Mouse (Mus musculus) liver, embryonic 11.5 days (tissue): ENCODE results near the gene Myo18a. TPM values are rescaled to one million over a fixed set of nuclear protein-coding genes. Genes with fewer than 3 reads are reported as not detected.

Source experiments
- ATAC-seq: fragments of 200-750 bp; cut with Nextera tagmentation; replicated peaks from 2 replicates; pipeline ENCODE4 v1.8.0; 2017; ENCODE audit warnings: moderate number of reproducible peaks, mild to moderate bottlenecking, moderate TSS enrichment, moderate library complexity; ENCODE audit not compliant: low FRiP score
- DNase-seq: peaks from one replicate; pipeline ENCODE4 v3.0.0-alpha.2; 2017; ENCODE audit warnings: low spot score
- H3K27ac ChIP-seq: fragments of 300-500 bp; sonication (generic); 2 replicates; pipeline ENCODE4 v1.5.1; 2014; ENCODE audit warnings: mild to moderate bottlenecking, low read depth, low read length, control low read depth
- H3K27me3 ChIP-seq: fragments of 300-500 bp; sonication (generic); replicated peaks from 2 replicates; pipeline ENCODE4 v1.6.1; 2014; ENCODE audit warnings: low read length, mixed read lengths; ENCODE audit not compliant: control insufficient read depth, insufficient read depth
- H3K36me3 ChIP-seq: fragments of 300-500 bp; sonication (generic); 2 replicates; pipeline ENCODE4 v1.6.1; 2014; ENCODE audit warnings: mild to moderate bottlenecking, low read length, moderate library complexity, mixed read lengths; ENCODE audit not compliant: control insufficient read depth, insufficient read depth
- H3K4me1 ChIP-seq: fragments of 300-500 bp; sonication (generic); replicated peaks from 2 replicates; pipeline ENCODE4 v1.6.1; 2014; ENCODE audit warnings: low read length, mixed read lengths; ENCODE audit not compliant: control insufficient read depth, insufficient read depth
- H3K4me2 ChIP-seq: fragments of 300-500 bp; sonication (generic); 2 replicates; pipeline ENCODE4 v1.6.1; 2014; ENCODE audit warnings: mild to moderate bottlenecking, control low read depth, moderate library complexity
- H3K4me3 ChIP-seq: fragments of 300-500 bp; sonication (generic); 2 replicates; pipeline ENCODE4 v1.5.1; 2014; ENCODE audit warnings: low read depth, low read length, control low read depth
- H3K9ac ChIP-seq: fragments of 300-500 bp; sonication (generic); 2 replicates; pipeline ENCODE4 v1.6.1; 2014; ENCODE audit warnings: low read depth, low read length, control low read depth
- H3K9me3 ChIP-seq: fragments of 300-500 bp; sonication (generic); 2 replicates; pipeline ENCODE4 v1.6.1; 2016; ENCODE audit warnings: low read length, inconsistent platforms, mixed read lengths; ENCODE audit not compliant: control insufficient read depth
- WGBS: fragments of 180-500 bp; shearing (Covaris S2); extraction: QIAGEN DNeasy Blood & Tissue Kit; methylation state at CpG from one replicate; pipeline ENCODE4 v1.1.7; 2014; 5-methylcytosine and 5-hydroxymethylcytosine counted together
- polyA plus RNA-seq: library from polyadenylated mRNA; unstranded; fragments of >200 nt; fragmentation: Nextera tagmentation; extraction: Ambion mirVana; gene quantifications from 2 replicates; pipeline ENCODE4 v1.2.1, GENCODE M21; 2014

Gene Myo18a
- polyA plus RNA-seq, 1 experiment from 2014 or later, result 37.1 TPM

DNA sequence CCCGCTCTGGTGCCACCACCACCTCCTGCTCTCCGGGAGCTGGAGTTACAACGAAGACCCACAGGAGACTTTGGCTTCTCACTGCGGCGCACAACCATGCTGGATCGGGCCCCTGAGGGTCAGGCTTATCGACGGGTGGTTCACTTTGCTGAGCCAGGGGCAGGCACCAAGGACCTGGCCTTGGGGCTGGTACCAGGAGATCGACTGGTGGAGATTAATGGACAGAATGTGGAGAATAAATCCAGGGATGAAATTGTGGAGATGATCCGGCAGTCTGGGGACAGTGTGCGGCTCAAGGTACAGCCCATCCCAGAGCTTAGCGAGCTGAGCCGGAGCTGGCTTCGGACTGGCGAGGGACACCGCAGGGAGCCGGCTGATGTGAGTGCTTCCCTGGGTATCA lies 14.9 kb downstream of the Myo18a start:
- H3K36me3 ChIP-seq, result peaks cover 17% of the 10 kb centered on the region

DNA sequence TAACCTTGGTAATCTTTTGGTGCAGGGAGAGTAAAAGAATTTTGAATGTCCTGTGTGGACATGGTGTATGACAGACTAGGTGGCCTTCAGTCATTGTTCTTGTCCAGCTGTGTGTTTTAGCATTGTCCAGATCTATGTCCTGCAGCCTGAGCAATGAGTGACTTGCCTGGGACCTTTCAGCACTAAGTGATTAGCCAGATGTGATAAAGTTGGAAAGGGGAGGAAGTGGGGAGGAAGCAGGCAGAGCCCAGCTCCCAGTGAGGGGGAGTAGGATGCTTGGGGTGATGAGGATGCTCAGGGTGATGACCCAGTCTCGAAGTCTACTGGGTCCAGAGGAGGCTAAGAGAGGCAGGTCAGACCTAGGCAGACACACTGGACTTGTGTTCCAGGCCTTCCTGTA lies 16.2 kb downstream of the Myo18a start:
- 81% methylated on average over 1 of the region's 1 CpGs for WGBS
- H3K27ac ChIP-seq, result no peak overlapping the region; the same call in 1 of the 2 replicates
- peaks cover 21% of the 10 kb centered on the region for H3K36me3 ChIP-seq
- DNase-seq (peak; percentile 28), ATAC-seq (no peak)
- H3K9me3 ChIP-seq, result no peaks in the 10 kb centered on the region
- H3K4me1 ChIP-seq, result peaks cover 51% of the 10 kb centered on the region
- H3K4me3 ChIP-seq, result no peak overlapping the region
- no peaks in the 10 kb centered on the region for H3K27me3 ChIP-seq
- H3K9ac ChIP-seq, result no peak overlapping the region
- no peak overlapping the region for H3K4me2 ChIP-seq

More for the DNA sequence above, 14.9 kb downstream of the Myo18a start:
- H3K27ac ChIP-seq, result no peak overlapping the region
- no peak overlapping the region for H3K4me2 ChIP-seq
- no peak overlapping the region for H3K4me3 ChIP-seq
- H3K4me1 ChIP-seq, result peaks cover 49% of the 10 kb centered on the region
- H3K9me3 ChIP-seq, result no peaks in the 10 kb centered on the region
- whole genome bisulfite sequencing, result 89% methylated on average over 17 of the region's 17 CpGs
- H3K27me3 ChIP-seq, result no peaks in the 10 kb centered on the region
- no peak overlapping the region for H3K9ac ChIP-seq
- ATAC-seq (no peak), DNase-seq (no peak)

DNA sequence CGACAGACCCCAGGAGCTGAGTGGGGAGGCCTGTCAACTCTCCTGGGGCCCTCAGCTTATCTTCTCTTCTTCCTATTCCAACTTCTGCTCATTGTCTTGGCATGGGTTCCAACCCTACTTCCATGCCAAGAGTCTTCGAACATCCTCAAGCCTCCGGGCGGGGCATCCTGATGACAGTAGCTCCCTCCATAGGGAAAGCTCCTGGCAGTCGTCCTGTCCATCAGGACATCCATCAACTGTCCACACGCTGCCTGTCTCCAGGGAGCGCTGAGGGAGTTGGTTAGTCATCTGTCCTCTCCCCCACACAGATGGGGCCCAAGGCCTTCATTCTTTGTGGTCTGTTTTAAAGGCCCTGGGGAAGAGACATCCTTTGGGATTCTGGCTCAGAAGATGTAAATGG lies 18.0 kb downstream of the Myo18a start:
- H3K36me3 ChIP-seq, result peaks cover 21% of the 10 kb centered on the region
- no peaks in the 10 kb centered on the region for H3K27me3 ChIP-seq
- no peak overlapping the region for H3K9ac ChIP-seq
- H3K9me3 ChIP-seq, result no peaks in the 10 kb centered on the region
- no peak for ATAC-seq
- H3K4me3 ChIP-seq, result no peak overlapping the region
- 74% methylated on average over 7 of the region's 7 CpGs for WGBS
- DNase-seq, result no peak
- no peak overlapping the region for H3K4me2 ChIP-seq
- peaks cover 62% of the 10 kb centered on the region for H3K4me1 ChIP-seq
- H3K27ac ChIP-seq, result 0 out of 2 replicates have a peak overlapping the region, but pooled peaks have one; percentile 4

DNA sequence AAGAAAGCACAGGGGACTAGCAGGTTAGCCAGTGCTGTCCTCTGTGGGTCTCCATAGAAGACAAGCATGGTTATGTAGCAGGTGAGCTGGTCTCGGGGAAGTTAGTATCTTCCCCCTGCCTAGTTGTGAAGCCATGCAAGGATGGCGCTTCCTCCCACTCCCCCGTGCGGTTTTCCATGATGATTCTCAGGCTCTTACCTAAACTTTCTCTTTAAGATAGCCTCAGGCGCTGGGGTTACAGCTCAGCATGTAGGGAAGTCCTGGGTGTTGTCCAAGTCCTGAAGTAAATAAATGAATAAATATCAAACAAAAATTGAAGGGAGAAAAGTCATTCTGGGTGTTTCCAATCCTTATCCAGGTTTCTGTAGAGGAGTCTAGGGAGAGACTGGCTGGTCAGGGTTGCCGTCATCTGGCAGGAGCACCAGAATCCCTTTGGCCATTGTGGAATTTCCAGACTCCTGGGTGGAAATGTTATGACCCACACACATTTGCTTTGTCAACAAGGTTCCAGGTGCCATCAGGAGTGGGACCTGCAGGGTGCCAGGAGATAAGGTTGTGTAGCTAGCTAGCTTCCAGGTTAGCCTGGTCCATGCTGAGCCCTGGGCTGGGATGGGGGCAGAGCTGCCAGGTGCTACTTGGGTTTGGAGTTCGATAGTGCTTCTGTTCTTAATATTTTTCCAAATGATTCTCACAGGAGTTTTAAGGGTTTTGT lies 19.2 kb downstream of the Myo18a start:
- Histone ChIP-seq H3K4me1 (peaks cover 70% of the 10 kb centered on the region), H3K36me3 (peaks cover 17% of the 10 kb centered on the region), H3K27me3 (no peaks in the 10 kb centered on the region), H3K4me2 (no peak overlapping the region), H3K27ac (peak overlapping the region; percentile 4), H3K9ac (no peak overlapping the region), H3K4me3 (no peak overlapping the region), H3K9me3 (no peaks in the 10 kb centered on the region)
- ATAC-seq (no peak), DNase-seq (no peak)
- WGBS, result 84% methylated on average over 7 of the region's 7 CpGs

DNA sequence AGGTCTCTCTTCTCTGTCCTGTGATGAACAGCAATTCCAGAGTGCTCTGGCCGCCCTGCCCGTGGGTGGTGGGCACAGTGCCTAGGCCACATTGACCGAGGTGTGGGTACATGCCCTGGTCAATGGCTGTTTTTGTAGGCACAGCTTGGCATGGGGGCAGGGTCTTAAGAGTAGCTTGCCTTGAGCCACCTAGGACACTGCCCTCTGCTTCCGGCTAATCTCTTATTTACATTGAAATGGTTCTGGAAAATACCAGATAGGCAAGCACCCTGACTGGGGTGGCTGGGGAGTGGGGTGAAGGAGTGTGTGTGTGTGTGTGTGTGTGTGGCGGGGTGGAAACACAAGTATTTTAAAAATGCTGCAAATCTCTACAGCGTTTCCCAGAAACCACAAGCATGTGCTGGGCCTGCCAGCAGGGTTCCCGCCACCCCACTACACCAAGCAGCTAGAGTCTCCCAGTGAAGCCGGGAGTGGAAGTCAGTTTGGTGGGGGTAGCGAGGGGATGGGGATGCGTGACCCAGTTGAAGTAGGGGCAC lies 20.2 kb downstream of the Myo18a start:
- no peak for ATAC-seq
- H3K27me3 ChIP-seq, result no peaks in the 10 kb centered on the region
- H3K27ac ChIP-seq, result peak overlapping the region; percentile 98
- no peaks in the 10 kb centered on the region for H3K9me3 ChIP-seq
- peak overlapping the region; percentile 58 for H3K9ac ChIP-seq
- peak overlapping the region; percentile 70 for H3K4me2 ChIP-seq
- 55% methylated on average over 10 of the region's 10 CpGs for WGBS
- peaks cover 10% of the 10 kb centered on the region for H3K36me3 ChIP-seq
- H3K4me3 ChIP-seq, result peak overlapping the region; percentile 31
- no peak for DNase-seq
- H3K4me1 ChIP-seq, result peaks cover 78% of the 10 kb centered on the region

DNA sequence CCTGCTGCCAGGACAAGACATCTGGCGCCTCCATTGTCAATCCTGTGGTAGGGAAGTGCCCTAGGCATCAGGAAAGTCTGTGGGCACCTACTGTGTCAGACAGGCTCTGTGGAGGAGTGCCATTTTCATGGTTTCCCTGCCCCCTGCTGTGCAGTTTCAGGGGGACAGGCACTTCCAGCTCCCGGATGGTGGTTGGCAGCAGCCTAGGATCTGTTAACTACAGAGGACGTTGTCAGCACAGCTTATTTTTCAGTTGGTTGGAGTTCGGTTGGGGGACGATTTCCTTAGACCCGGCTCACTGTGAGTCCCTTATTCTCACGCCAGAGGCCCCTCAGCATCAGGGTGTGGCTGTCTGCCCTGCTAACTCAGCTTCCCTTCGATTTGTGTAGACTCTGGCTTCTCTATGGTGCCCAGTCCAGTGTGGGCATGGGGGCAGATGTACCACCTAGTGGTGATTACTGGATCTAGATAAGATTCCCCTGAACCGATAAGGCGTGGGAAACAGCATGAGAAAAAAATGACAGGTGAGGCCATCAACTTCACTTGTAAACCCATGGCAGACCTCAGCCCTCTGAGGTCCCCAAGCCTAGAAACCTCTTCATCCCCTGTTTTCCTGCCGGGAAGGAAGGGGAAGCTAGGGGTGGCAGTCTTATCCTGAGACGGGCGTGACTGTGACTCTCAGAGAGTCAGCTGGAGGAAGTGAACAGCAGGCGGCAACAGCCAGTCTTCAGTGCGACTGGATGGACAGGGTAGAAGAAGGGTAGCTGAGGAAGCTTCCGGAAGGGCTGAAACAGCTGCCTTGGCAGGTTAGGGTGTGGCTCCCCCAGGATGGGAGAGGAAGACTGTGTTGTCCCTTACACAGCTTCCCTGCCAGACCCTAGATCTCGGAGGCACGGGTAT lies 21.0 kb downstream of the Myo18a start:
- no peak for DNase-seq
- ATAC-seq, result peak; percentile 56; the same call in 1 of the 2 replicates
- 30% methylated on average over 18 of the region's 18 CpGs for WGBS
- Histone ChIP-seq H3K4me3 (peak overlapping the region; percentile 31), H3K9ac (peak overlapping the region; percentile 58), H3K27ac (peak overlapping the region; percentile 98), H3K4me1 (peaks cover 82% of the 10 kb centered on the region), H3K9me3 (no peaks in the 10 kb centered on the region), H3K27me3 (no peaks in the 10 kb centered on the region), H3K4me2 (peak overlapping the region; percentile 70), H3K36me3 (peaks cover 8% of the 10 kb centered on the region; the same call in 1 of the 2 replicates)

DNA sequence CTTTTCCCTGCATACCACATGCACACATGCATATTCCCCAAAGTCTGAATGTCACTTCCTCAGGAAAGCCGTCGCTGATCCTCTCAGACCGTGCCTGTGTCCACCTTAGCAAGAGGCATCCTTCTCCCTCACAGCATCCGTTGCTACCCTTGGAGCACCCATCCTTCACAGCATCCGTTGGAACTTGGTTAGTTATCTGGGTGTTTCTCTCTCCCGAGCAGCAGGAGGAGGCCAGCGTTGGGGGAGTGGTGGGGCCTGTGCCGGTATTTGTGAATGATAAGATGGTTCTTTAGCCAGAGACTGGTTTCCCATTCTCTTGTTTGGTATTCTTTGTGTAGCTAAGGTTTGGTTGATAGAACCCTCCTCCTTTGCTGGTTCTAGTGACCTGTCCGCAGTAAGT lies 21.8 kb downstream of the Myo18a start:
- ATAC-seq (peak; percentile 77), DNase-seq (peak; percentile 59)
- Histone ChIP-seq H3K36me3 (peaks cover 5% of the 10 kb centered on the region; the same call in 1 of the 2 replicates), H3K4me3 (peak overlapping the region; percentile 31), H3K4me2 (peak overlapping the region; percentile 70), H3K4me1 (peaks cover 81% of the 10 kb centered on the region), H3K9me3 (no peaks in the 10 kb centered on the region), H3K27ac (peak overlapping the region; percentile 98), H3K27me3 (no peaks in the 10 kb centered on the region), H3K9ac (peak overlapping the region; percentile 58)
- WGBS, result 26% methylated on average over 9 of the region's 9 CpGs

DNA sequence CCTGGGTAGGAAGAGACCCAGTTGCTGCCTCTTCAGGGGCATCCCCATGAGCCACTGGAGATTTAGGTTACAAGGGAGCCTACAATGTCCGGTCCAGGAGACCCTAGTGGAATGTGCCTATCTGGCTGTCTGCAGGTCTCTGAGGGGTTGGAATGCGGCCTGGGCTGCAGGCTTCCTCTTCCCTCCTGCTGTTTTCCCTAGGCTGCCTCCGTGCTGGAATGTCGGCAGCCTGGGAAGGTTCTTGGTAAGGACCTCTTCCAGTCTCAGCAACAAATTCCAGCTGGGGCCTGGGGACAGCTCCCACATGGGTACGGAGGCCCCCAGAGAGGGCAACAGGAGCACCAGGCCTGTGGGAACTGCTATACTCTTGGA lies 22.3 kb downstream of the Myo18a start:
- H3K27ac ChIP-seq, result peak overlapping the region; percentile 98
- H3K4me3 ChIP-seq, result peak overlapping the region; percentile 31
- no peaks in the 10 kb centered on the region for H3K9me3 ChIP-seq
- peaks cover 5% of the 10 kb centered on the region; the same call in 1 of the 2 replicates for H3K36me3 ChIP-seq
- ATAC-seq (no peak), DNase-seq (no peak)
- H3K4me2 ChIP-seq, result peak overlapping the region; percentile 70
- H3K4me1 ChIP-seq, result peaks cover 85% of the 10 kb centered on the region
- WGBS, result 19% methylated on average over 5 of the region's 5 CpGs
- H3K27me3 ChIP-seq, result no peaks in the 10 kb centered on the region
- H3K9ac ChIP-seq, result peak overlapping the region; percentile 58
